Mouse (Mus musculus) intestine, postnatal 0 days (tissue): ENCODE measurements at regions not wholly inside any gene's neighbourhood (a gene's known extent, or its start where the extent isn't known, plus 50 kb on each side); places are given as distances from the start of the nearest gene placed in this dataset.
A peak's percentile ranks its signal among the peaks of the same experiment; 100 is the strongest.

Experiments used
- ATAC-seq: fragments of 200-750 bp; cut with Nextera tagmentation; 2 replicates; pipeline ENCODE4 v1.8.0; 2017; ENCODE audit warnings: mild to moderate bottlenecking, moderate TSS enrichment, moderate library complexity
- H3K27ac ChIP-seq: fragments of 300-500 bp; sonication (generic); 2 replicates; pipeline ENCODE4 v1.5.1; 2014; ENCODE audit warnings: mild to moderate bottlenecking, low read depth, low read length, moderate library complexity
- H3K27me3 ChIP-seq: fragments of 300-500 bp; sonication (generic); replicated peaks from 2 replicates; pipeline ENCODE4 v1.6.1; 2014; ENCODE audit warnings: low read length, mixed read lengths; ENCODE audit not compliant: control insufficient read depth, insufficient read depth
- H3K36me3 ChIP-seq: fragments of 300-500 bp; sonication (generic); 2 replicates; pipeline ENCODE4 v1.6.1; 2014; ENCODE audit warnings: mild to moderate bottlenecking, moderate library complexity; ENCODE audit not compliant: control insufficient read depth, insufficient read depth
- H3K4me1 ChIP-seq: fragments of 300-500 bp; sonication (generic); replicated peaks from 2 replicates; pipeline ENCODE4 v1.6.1; 2014; ENCODE audit warnings: antibody characterized with exemption, low read length, mixed read lengths; ENCODE audit not compliant: control insufficient read depth, insufficient read depth
- H3K4me2 ChIP-seq: fragments of 300-500 bp; sonication (generic); replicated peaks from 2 replicates; pipeline ENCODE4 v1.6.1; 2014; ENCODE audit warnings: low read depth, mild to moderate bottlenecking, moderate library complexity
- H3K4me3 ChIP-seq: fragments of 300-500 bp; sonication (generic); 2 replicates; pipeline ENCODE4 v1.5.1; 2014; ENCODE audit warnings: low read depth, low read length
- H3K9ac ChIP-seq: fragments of 300-500 bp; sonication (generic); 2 replicates; pipeline ENCODE4 v1.6.1; 2014; ENCODE audit warnings: mild to moderate bottlenecking, low read depth, low read length
- H3K9me3 ChIP-seq: fragments of 300-500 bp; sonication (generic); 2 replicates; pipeline ENCODE4 v1.6.1; 2016; ENCODE audit warnings: mixed run types; ENCODE audit not compliant: control insufficient read depth
- CTCF ChIP-seq: sonication (generic); IDR thresholded peaks from 2 replicates; pipeline ENCODE4 v1.5.1; 2016; ENCODE audit warnings: low read depth, mild to moderate bottlenecking, control low read depth, antibody characterized with exemption, moderate library complexity
- WGBS: fragments of 180-500 bp; shearing (Covaris S2); extraction: QIAGEN DNeasy Blood & Tissue Kit; methylation state at CpG from one replicate; pipeline ENCODE4 v1.1.7; 2014; 5-methylcytosine and 5-hydroxymethylcytosine counted together

DNA sequence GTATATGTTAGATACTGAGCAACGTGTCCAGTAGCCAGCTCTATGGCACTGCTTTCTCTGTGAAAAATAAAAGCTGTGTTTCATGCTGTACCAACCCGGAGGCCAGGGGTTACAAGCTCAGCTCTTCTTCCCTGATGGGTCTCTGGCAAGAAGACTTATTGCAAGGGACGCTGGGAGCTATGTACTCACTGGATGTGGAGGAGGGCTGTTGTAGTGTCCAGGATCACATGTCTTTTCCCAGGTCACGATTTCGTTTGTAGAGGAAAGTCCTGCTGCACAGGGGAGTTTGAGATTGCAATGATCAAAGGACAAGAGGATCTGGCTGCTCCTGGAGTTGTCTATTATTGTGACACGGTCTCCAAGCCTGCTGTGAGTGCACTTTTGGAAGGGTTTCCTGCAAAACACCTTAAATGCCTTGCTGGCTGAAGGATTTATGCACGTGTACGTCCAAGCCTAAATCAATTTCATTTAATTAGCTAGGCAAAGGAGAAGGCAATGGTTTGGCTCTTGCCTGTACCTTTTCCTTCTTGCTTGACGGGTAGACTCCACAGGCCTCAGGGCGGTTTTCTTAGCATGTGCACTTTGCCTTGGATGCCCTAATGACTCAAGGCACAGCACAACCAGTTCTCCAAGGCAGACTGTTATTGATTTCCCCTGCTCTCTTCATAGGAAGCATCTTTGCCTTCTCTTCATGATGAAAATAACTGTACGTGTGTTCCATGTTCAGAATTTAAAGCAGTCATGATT is 87.2 kb upstream of the Plppr5 start:
- Histone ChIP-seq H3K4me2 (no peak overlapping the region), H3K27me3 (no peaks in the 10 kb centered on the region), H3K36me3 (no peaks in the 10 kb centered on the region), H3K4me3 (no peak overlapping the region), H3K4me1 (no peaks in the 10 kb centered on the region), H3K27ac (no peak overlapping the region), H3K9ac (no peak overlapping the region), H3K9me3 (no peaks in the 10 kb centered on the region)
- WGBS, result 72% methylated on average over 11 of the region's 11 CpGs
- no peak for TF ChIP-seq CTCF
- no peak for ATAC-seq

DNA sequence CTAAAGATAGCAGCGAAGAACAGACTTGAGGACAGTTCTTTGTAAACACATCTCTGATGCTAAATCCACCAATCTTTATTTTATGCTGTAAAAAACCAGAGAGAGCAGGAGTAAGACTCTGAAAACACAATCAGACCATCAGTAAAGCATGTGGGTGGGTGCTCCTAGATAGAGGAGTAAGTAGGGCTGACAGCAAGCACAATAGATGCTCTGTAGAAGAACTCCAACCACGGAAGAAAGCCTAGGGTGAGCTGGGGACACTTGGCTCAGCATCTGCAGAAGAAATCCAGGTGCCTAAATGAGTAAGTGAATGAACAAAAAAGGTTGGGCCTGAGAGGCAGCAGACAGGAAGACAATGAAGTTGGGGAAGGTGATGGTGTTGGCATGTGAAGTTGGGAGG is 88.3 kb upstream of the Plppr5 start:
- no peaks in the 10 kb centered on the region for H3K27me3 ChIP-seq
- H3K27ac ChIP-seq, result no peak overlapping the region
- H3K36me3 ChIP-seq, result no peaks in the 10 kb centered on the region
- 80% methylated on average over 2 of the region's 2 CpGs for WGBS
- H3K4me2 ChIP-seq, result no peak overlapping the region
- no peaks in the 10 kb centered on the region for H3K4me1 ChIP-seq
- ATAC-seq, result no peak
- no peaks in the 10 kb centered on the region for H3K9me3 ChIP-seq
- H3K9ac ChIP-seq, result no peak overlapping the region
- no peak overlapping the region for H3K4me3 ChIP-seq
- TF ChIP-seq CTCF, result no peak

DNA sequence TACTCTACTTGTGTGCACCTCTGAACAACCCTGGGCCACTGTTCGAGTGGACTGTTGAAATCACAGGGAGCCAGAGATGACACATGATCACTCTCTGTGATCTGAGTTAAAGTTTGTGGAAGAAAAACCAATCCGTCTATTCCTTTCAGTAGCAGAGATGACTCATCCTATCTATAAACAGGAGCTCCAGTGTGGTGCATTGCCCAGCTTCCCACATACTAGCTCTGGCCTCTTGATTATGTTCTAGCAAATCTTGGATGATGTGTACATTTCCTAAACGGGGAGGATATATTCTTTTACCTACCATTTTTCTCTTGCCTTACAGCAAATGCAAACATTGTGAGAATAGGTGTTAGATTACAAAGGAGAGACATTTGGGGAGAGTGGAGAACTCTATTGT is 94.5 kb upstream of the Plppr5 start:
- TF ChIP-seq CTCF, result no peak
- H3K4me2 ChIP-seq, result no peak overlapping the region
- 50% methylated on average over 3 of the region's 3 CpGs for WGBS
- ATAC-seq, result no peak
- H3K4me3 ChIP-seq, result no peak overlapping the region
- H3K9me3 ChIP-seq, result no peaks in the 10 kb centered on the region
- H3K27me3 ChIP-seq, result no peaks in the 10 kb centered on the region
- no peaks in the 10 kb centered on the region for H3K4me1 ChIP-seq
- no peak overlapping the region for H3K9ac ChIP-seq
- no peaks in the 10 kb centered on the region for H3K36me3 ChIP-seq
- no peak overlapping the region for H3K27ac ChIP-seq

DNA sequence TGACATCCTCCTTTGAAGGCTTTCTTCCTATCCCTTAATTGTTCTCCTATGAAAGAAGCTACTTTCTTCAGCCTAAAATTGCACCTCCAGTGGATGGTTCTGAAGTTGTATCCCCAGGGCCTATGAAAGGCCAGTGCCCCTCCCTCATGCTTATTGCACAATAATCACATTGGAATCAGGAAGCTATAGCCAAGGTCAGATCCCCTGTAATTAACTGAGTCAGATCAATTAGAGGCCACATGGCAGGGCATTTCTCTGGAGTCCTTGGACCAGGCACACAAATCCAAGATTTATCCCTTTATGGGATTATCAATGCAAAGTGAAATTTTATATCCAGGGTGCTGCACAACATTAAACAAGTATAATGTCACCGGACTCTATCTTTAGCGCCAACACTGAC is 98.8 kb upstream of the Plppr4 start:
- Histone ChIP-seq H3K9me3 (no peaks in the 10 kb centered on the region), H3K27me3 (no peaks in the 10 kb centered on the region), H3K27ac (no peak overlapping the region), H3K4me2 (no peak overlapping the region), H3K9ac (no peak overlapping the region), H3K36me3 (no peaks in the 10 kb centered on the region), H3K4me1 (no peaks in the 10 kb centered on the region), H3K4me3 (no peak overlapping the region)
- 87% methylated on average over 2 of the region's 2 CpGs for WGBS
- no peak for TF ChIP-seq CTCF
- no peak for ATAC-seq

DNA sequence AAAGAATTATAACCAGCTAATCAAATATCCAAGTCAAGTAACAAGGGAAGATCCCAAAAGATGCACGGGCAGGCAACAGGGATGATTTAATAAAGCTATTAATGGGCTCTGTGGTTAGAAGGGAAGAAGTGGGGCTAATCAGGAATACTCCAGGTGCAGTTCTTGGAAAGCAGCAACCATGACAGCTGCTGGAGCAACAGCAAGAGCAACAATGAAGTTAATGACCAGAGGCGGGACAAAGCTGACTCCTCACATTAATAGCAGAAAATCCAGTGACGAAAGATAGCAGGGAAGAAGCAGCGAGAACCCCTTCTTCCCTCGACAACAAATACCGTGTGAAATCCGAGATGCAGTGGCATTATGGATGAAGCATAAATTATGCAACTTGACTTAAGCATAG is 89.9 kb upstream of the Plppr4 start:
- Histone ChIP-seq H3K4me2 (no peak overlapping the region), H3K4me3 (no peak overlapping the region), H3K27me3 (no peaks in the 10 kb centered on the region), H3K4me1 (no peaks in the 10 kb centered on the region), H3K9ac (no peak overlapping the region), H3K27ac (no peak overlapping the region), H3K9me3 (no peaks in the 10 kb centered on the region), H3K36me3 (no peaks in the 10 kb centered on the region)
- ATAC-seq, result no peak
- WGBS, result 80% methylated on average over 7 of the region's 7 CpGs
- TF ChIP-seq CTCF, result no peak

DNA sequence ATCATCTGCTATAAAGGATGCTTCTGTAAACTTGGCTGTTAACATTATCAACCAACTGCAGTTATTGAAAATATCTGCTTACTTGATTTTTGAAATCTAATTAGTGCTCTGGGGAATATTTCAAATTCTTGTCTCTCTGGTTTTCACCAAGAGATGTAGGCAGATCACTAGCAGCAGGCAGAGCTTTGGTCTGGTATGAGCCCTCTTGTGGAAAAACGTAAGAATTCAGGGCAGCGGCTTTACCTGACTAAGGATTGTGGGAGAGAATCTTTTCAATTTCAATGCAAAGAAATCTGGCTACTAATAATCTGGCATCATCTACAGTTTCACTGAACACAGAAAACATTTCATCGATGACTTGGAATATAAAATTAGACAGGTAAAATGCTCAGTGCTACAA is 81.2 kb upstream of the Plppr4 start:
- H3K27ac ChIP-seq, result no peak overlapping the region
- no peak overlapping the region for H3K4me2 ChIP-seq
- ATAC-seq, result no peak
- 61% methylated on average over 3 of the region's 3 CpGs for WGBS
- H3K36me3 ChIP-seq, result no peaks in the 10 kb centered on the region
- no peak overlapping the region for H3K4me3 ChIP-seq
- 0 out of 2 replicates have a peak, but pooled peaks have one; percentile 11 for TF ChIP-seq CTCF
- H3K27me3 ChIP-seq, result no peaks in the 10 kb centered on the region
- no peaks in the 10 kb centered on the region for H3K9me3 ChIP-seq
- no peaks in the 10 kb centered on the region for H3K4me1 ChIP-seq
- no peak overlapping the region for H3K9ac ChIP-seq
